Mouse (Mus musculus) layer of hippocampus, postnatal 25 days (tissue): ENCODE data around the gene Mtln. TPM values are rescaled to one million over a fixed set of nuclear protein-coding genes. Genes with fewer than 3 reads are reported as not detected.

ENCODE experiments used
- DNase-seq, 2 experiments: peaks; one replicate each; pipeline ENCODE4 v3.0.0; 2022; ENCODE audit warnings: mixed read lengths in 2 of 2, low spot score in 1 of 2; ENCODE audit errors: extremely low spot score in 1 of 2
- total RNA-seq, 2 experiments: library from RNA; stranded (reverse); gene quantifications; 2 replicates each; pipeline ENCODE4 v1.2.3; 2021

Mtln gene
- total RNA-seq, 2 experiments from 2014 or later: 48.6 to 59.2 TPM

- no peak for DNase-seq
Measured at GRCm38 (mm10) chr2:127757171-127757570, 35.1 kb downstream of the Mtln start.

DNA sequence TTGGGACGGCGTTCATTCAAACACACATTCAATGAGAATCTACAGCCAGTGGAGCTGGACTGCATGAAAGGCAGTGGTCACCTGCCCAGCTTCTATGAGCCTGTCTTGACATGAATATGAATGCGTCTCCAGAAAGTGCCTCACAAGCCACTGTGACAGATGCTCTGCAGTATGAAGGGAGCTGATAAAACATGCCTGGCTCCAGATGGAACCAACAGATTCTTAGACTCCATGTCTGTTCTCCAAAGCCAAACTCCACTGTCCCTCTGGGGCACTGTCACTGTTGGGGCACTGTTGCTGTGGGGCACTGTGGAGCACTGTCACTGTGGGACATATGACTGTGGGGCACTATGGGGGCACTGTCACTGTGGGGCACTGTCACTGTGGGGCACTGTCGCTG, 38.2 kb downstream of the Mtln start:
- no peak for DNase-seq

DNA sequence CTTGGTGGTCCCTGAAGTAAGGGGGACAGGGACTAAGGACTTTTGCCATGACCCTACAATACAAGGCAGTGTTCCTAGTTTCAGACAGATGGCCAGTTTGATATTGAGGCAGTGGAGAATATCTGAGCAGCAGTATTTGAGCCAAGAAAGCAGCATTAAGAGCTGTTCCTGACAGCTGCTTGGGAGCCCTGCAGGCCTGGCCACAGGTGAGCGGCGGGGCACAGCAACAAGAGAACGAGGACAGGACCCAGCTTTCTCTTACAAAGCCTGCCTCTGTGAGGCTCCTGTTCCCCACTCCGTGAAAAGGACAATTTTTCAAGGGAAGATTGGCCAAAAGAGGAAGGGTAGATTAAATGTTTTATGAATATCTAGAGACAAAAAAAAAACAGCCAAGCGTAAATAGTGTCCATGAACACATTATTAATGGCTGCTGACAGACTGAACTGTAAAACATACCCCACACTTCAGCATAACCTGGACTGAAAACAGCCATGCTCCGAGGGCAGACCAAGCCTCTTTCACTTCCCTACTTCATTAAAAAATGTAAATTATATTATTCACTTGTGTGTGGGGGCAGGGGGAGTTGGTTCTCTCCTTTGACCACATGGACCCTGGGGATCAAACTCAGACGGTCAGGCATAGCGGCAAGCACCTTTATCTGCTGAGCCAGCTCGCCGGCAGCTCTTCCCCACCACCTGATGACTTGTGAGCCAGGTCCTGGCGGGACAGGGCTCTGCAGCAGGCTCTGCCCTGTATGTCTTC, 40.3 kb downstream of the Mtln start:
- no peak for DNase-seq

DNA sequence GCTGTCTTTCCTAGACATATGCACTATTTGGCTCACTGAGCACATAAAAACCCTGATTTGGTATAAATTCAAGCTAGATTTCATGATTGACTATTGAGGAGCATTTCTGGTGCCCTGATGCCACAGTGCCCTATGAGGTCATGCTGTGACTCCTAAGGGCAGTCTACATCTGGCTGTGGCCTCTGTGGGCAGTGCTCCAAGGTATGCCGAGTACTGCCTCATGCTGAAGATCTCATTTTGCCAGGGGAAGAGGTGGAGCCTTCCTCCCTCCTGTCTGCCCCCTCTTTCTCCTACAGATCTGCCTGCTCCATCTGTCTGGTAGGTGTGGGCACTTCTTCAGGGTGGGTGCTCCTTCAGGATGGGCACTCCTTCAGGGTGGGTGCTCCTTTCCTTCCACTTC, 42.9 kb downstream of the Mtln start:
- no peak for DNase-seq

DNA sequence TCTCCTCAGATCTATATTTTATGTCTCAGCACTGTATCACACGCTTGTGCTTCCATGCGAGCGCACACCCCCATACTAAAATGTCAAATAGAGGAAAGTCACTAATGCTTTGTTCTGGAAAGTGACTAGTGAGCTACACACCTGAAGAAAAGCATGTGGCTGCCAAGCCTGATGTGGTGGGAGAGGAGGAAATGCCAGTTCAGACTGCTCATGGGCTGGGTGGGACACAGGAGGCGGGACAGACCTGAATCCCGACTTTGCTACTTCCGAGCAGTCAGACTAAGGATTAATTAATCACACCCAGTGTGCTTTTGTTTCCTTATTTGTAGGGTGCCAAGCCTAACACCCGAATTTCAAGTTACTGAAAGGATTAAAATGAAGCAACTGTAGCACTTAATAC, 44.0 kb downstream of the Mtln start:
- no peak for DNase-seq

DNA sequence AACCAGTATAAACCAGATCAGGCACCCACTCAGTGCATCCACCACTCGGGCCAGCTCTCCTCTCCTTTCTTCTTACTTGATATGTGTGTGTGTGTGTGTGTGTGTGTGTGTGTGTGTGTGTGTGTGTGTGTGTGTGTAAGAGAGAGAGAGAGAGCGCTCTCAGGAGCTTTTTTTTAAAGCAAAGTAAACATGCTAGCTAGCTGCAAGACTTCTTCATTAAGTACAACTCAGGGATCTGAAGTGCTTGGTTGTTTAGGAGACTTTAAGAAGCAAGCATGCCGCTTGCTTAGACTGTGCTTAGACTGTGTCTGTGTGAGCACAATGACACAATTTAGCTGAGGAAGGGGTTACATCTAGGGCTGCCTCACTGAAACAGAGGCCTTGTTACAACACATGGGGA, 49.7 kb downstream of the Mtln start:
- DNase-seq: no peak

Other genes with a start within 250 kb of the Mtln start
- 1 to 10 TPM; 8.3 to 8.9 TPM for gene Zfp661, start 205.4 kb downstream of the Mtln start, total RNA-seq
- gene Mrps5, start 205.3 kb downstream of the Mtln start, total RNA-seq: 100 to 1,000 TPM in 1 of 2 experiments, 10 to 100 TPM in 1; 81.1 to 102 TPM
- 100 to 1,000 TPM; 190 to 231 TPM for gene Mal, start 135.8 kb downstream of the Mtln start, total RNA-seq
- under 1 TPM; 0.39 to 0.82 TPM for gene Mall, start 62.6 kb downstream of the Mtln start, total RNA-seq
- gene Nphp1, start 3.6 kb downstream of the Mtln start, total RNA-seq: 10 to 100 TPM; 18.8 to 23.4 TPM
- gene Bub1, start 39.4 kb upstream of the Mtln start, total RNA-seq: 1 to 10 TPM in 1 of 2 experiments, under 1 TPM in 1; 0.54 to 1.1 TPM
- not detected for gene Acoxl, start 46.4 kb upstream of the Mtln start, total RNA-seq